Mouse (Mus musculus) macrophage (primary cell): ENCODE data around the gene Slc16a6. TPM values are rescaled to one million over a fixed set of nuclear protein-coding genes. Genes with fewer than 3 reads are reported as not detected.
A peak's percentile ranks its signal among the peaks of the same experiment; 100 is the strongest.

ENCODE experiments used
- H3K27ac ChIP-seq: fragments of 350-480 bp; formaldehyde crosslinking; 2 replicates; pipeline ENCODE4 v1.9.0; 2021
- H3K36me3 ChIP-seq: fragments of 350-480 bp; formaldehyde crosslinking; 2 replicates; pipeline ENCODE4 v1.9.0; 2021; ENCODE audit errors: inconsistent target
- H3K4me3 ChIP-seq: fragments of 350-480 bp; formaldehyde crosslinking; 2 replicates; pipeline ENCODE4 v1.9.0; 2021; ENCODE audit errors: inconsistent target
- H3K79me2 ChIP-seq: fragments of 350-480 bp; formaldehyde crosslinking; 2 replicates; pipeline ENCODE4 v1.9.0; 2021; ENCODE audit errors: inconsistent target
- WGBS: methylation state at CpG from one replicate; pipeline ENCODE4 v1.1.7; 2026; ENCODE audit warnings: inconsistent platforms; ENCODE audit not compliant: missing documents; 5-methylcytosine and 5-hydroxymethylcytosine counted together
- polyA plus RNA-seq: library from polyadenylated mRNA; stranded (reverse); fragments of 250-400 nt; gene quantifications from 3 replicates; pipeline ENCODE4 v1.2.4, GENCODE M21; 2018; ENCODE audit warnings: inconsistent platforms

The Slc16a6 gene
- polyA plus RNA-seq, 1 experiment from 2014 or later, result 63.5 TPM

DNA sequence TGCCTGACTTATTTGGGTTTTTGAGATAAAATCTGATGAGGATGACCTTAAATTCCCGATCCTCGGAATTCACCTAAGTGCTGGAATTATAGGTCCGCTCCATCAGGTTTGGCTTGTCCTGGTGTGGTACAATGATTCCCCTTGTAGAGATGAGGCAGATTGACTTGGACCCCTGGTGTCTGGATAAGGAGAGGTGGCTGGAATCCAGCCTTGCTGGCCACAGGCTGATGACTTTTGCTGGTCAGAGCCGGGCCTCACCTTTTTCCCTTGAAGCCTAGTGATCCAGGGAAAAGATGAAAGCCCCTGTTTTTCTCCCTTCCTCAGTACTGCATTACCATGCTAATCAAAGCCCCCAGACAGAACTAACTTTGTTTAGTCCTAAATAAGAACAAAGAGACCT, 2.3 kb upstream of the Slc16a6 start:
- WGBS, result 96% methylated on average over 4 of the region's 4 CpGs
- Histone ChIP-seq H3K27ac (no peak overlapping the region), H3K36me3 (no peaks in the 10 kb centered on the region), H3K4me3 (no peak overlapping the region), H3K79me2 (peaks cover 17% of the 10 kb centered on the region)

- no peak overlapping the region for H3K27ac ChIP-seq
- H3K4me3 ChIP-seq, result no peak overlapping the region
- H3K79me2 ChIP-seq, result peaks cover 26% of the 10 kb centered on the region
- no peaks in the 10 kb centered on the region for H3K36me3 ChIP-seq
- 90% methylated on average over 12 of the region's 13 CpGs for WGBS
Measured at GRCm38 (mm10) chr11:109474836-109475235, 1.4 kb upstream of the Slc16a6 start.

GRCm38 (mm10) chr11:109474086-109474742, 816 bp upstream of the Slc16a6 start:
- Histone ChIP-seq H3K79me2 (peaks cover 33% of the 10 kb centered on the region), H3K27ac (peak overlapping the region; percentile 54), H3K4me3 (peak overlapping the region; percentile 13; the same call in 1 of the 2 replicates), H3K36me3 (no peaks in the 10 kb centered on the region)
- 16% methylated on average over 14 of the region's 14 CpGs for WGBS

DNA sequence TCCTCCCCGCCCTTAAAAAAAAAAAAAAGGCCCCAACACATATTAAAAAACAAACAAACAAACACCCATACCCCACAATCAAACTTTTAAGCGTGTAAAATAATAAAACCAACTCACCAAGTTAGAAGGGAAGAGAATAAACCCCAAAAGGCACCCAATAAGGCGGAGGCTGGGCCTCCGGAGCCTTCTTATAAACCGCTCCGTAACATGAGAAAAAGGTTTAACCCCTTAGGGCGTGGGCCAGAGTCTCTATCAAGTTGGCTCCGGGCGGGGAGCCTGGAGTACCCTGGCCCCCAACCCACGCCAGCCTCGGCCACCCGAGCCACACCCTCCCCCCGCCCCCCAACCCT, 602 bp downstream of the Slc16a6 start:
- Histone ChIP-seq H3K36me3 (no peaks in the 10 kb centered on the region), H3K4me3 (peak overlapping the region; percentile 86), H3K79me2 (peaks cover 47% of the 10 kb centered on the region), H3K27ac (peak overlapping the region; percentile 91)
- WGBS, result 1% methylated on average over 11 of the region's 13 CpGs

GRCm38 (mm10) chr11:109472171-109472691, 1.2 kb downstream of the Slc16a6 start:
- 2% methylated on average over 33 of the region's 33 CpGs for WGBS
- Histone ChIP-seq H3K36me3 (no peaks in the 10 kb centered on the region), H3K27ac (peak overlapping the region; percentile 91), H3K79me2 (peaks cover 52% of the 10 kb centered on the region), H3K4me3 (peak overlapping the region; percentile 86)

DNA sequence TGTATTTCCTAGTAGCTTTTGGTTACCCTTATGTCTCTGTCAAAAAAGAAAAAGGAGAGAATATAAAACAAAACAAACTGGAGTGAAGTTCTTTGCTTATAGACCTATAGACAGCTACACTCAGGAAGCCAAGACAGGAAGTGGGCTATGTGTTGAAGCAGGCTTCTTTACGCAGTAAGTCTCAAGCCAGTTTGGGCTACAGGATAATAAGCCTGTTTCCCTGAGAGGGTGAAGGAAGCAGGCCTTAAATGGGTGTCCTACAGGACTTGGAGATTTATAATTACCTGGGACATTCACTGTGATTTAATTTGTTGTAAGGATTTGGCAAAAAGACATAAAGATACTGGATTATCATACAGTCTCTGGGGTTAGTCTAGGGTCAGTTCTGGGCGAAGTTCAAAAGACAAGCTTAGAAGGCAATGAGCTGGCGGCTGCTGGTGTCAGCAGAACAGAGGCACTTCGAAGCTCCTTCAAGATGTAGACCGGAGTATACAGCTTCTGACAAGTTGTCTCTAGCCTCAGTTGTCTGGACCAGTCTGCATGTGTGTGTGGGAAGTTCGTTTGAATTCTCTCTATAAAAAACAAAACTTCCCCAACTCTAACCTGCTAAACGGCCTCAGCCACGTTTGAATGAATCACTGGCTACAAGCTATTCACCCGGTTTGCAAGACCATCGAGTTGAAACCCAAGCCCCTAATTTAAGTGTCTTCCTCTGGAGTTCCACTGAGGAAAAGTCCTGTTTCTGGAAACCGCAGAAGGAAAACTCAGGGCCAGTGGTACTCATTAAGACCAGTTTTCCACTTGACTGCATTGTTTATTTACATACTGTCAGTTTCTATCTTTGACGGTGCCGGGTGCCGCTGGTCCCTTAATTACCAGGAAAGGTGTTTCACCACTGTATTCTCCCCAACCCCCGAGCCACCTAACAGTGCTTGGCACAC, 2.2 kb downstream of the Slc16a6 start:
- Histone ChIP-seq H3K79me2 (peaks cover 63% of the 10 kb centered on the region), H3K36me3 (no peaks in the 10 kb centered on the region), H3K27ac (peak overlapping the region; percentile 91), H3K4me3 (peak overlapping the region; percentile 86)
- WGBS, result 12% methylated on average over 15 of the region's 15 CpGs

DNA sequence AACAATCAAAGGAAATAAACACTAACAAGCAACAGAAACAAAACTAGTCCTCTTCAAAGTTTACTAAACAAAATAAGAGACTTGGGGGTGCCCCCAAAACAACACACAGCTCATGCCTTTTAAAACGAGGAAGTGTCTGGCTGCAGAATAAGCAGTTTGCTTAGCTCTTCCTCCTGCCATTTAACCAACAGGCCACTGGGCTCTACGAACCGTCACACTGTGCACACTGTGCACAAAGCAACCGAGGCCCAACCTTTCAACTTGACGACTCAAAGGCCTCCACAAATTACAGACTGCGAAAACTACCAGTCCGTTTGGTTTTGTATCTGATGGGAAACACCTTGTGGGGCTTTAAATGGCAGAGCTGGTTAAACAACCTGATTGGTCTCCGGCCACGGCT, 3.2 kb downstream of the Slc16a6 start:
- peak overlapping the region; percentile 91 for H3K27ac ChIP-seq
- 24% methylated on average over 9 of the region's 9 CpGs for WGBS
- H3K36me3 ChIP-seq, result no peaks in the 10 kb centered on the region
- H3K79me2 ChIP-seq, result peaks cover 73% of the 10 kb centered on the region
- no peak overlapping the region for H3K4me3 ChIP-seq

DNA sequence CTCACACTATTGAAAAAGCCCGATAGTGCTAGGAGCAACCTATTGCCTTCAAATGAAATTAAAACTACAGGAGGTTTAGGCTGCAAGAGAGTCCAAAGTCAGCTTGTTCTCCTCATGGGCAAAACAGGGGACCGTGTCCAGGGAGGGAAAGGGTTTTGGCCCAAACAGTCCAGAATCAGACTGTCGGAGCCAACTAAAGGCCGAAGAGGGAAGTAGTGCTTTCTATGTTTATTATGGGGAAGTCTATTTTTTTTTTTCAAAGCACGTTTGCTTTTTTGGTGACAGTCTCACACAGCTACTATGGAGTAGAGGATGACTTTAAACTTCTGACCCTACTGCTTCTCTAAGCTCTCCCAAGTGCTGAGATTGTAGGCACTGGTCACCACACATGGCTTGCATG, 5.3 kb downstream of the Slc16a6 start:
- H3K36me3 ChIP-seq, result peaks cover 12% of the 10 kb centered on the region

GRCm38 (mm10) chr11:109466987-109467386, 6.4 kb downstream of the Slc16a6 start:
- 92% methylated on average over 8 of the region's 8 CpGs for WGBS
- no peak overlapping the region for H3K27ac ChIP-seq
- peaks cover 100% of the 10 kb centered on the region for H3K79me2 ChIP-seq
- H3K4me3 ChIP-seq, result no peak overlapping the region
- peaks cover 24% of the 10 kb centered on the region for H3K36me3 ChIP-seq

More for the DNA sequence above, 5.3 kb downstream of the Slc16a6 start:
- no peak overlapping the region for H3K4me3 ChIP-seq
- WGBS, result 14% methylated on average over 5 of the region's 5 CpGs
- H3K27ac ChIP-seq, result no peak overlapping the region
- peaks cover 93% of the 10 kb centered on the region for H3K79me2 ChIP-seq

GRCm38 (mm10) chr11:109465068-109465467, 8.3 kb downstream of the Slc16a6 start:
- peaks cover 42% of the 10 kb centered on the region for H3K36me3 ChIP-seq

DNA sequence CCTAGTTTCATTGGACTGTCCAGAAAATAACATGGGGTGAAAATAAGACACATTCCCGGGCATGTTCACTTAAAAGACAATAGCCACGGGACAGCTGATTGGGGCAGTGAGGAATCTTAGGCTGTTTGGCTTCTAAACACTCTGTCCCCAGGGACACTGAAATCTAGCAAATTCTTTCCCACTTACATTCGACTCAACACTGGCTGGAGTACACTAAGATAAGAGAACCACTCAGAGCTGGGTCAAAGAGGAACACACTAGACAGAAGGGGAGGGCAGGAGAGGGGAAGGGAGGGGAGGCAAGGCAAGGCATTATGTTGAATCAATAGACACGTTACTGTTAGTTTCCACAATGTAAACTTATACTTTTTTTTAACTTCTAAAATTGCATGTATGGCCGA, 12.8 kb downstream of the Slc16a6 start:
- peaks cover 74% of the 10 kb centered on the region for H3K79me2 ChIP-seq
- WGBS, result 80% methylated on average over 5 of the region's 5 CpGs
- no peak overlapping the region for H3K4me3 ChIP-seq
- no peak overlapping the region for H3K27ac ChIP-seq
- peaks cover 82% of the 10 kb centered on the region for H3K36me3 ChIP-seq

More at GRCm38 (mm10) chr11:109465068-109465467, 8.3 kb downstream of the Slc16a6 start:
- Histone ChIP-seq H3K79me2 (peaks cover 96% of the 10 kb centered on the region), H3K27ac (no peak overlapping the region), H3K4me3 (no peak overlapping the region)
- 96% methylated on average over 4 of the region's 4 CpGs for WGBS

DNA sequence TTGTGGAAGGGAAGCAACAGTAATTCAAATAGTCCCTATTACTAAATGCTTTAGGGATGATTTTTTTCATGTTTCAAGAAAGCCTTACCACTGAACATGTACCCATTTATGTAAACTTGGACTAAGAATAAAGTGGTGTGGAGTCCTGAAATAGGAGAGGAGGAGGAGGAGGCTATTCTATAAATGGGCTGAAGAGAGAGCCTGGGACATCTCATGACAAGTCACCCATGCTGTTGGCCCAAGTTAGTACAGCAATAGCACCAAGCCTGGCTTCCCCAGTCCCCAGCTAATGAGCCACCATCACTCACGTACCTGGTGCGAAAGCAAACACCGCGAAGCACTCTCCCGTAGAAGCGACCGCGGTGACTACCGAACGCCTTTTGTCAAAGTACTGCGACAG, 15.2 kb downstream of the Slc16a6 start:
- H3K36me3 ChIP-seq, result peaks cover 93% of the 10 kb centered on the region
- 93% methylated on average over 11 of the region's 11 CpGs for WGBS
- no peak overlapping the region for H3K4me3 ChIP-seq
- peaks cover 65% of the 10 kb centered on the region; the same call in 1 of the 2 replicates for H3K79me2 ChIP-seq
- no peak overlapping the region for H3K27ac ChIP-seq

GRCm38 (mm10) chr11:109456261-109456660, 17.1 kb downstream of the Slc16a6 start:
- Histone ChIP-seq H3K27ac (no peak overlapping the region), H3K4me3 (no peak overlapping the region), H3K36me3 (peaks cover 94% of the 10 kb centered on the region), H3K79me2 (peaks cover 46% of the 10 kb centered on the region; the same call in 1 of the 2 replicates)
- 100% methylated on average over 5 of the region's 5 CpGs for WGBS

DNA sequence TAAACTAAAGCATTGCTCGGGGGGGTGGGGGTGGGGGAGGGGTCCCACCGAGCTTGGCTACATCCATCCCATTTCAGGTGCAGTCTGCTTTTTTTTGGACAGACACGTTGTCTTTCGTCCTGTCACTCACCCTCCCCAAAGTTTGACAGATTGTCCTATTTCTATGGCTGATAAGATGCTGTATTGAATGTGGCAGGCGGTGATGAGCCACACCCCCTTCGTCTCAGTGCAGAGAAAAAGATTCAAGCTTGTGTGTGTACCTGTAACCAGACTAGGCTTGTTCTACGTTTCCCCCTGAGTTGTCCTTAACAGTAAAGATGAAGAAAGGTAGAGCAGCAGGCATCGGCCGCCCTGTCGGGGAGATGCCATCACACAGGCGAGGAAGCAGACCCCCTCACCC, 22.2 kb downstream of the Slc16a6 start:
- Histone ChIP-seq H3K79me2 (peaks cover 21% of the 10 kb centered on the region; the same call in 1 of the 2 replicates), H3K4me3 (no peak overlapping the region), H3K36me3 (peaks cover 51% of the 10 kb centered on the region), H3K27ac (no peak overlapping the region)
- 91% methylated on average over 11 of the region's 11 CpGs for WGBS
